Mouse (Mus musculus) frontal cortex, adult (tissue): ENCODE data around the gene Scn4b.

ENCODE experiments used
- ATAC-seq: cut with Nextera tagmentation; 2 replicates; pipeline ENCODE4 v1.9.2; 2017; ENCODE audit warnings: mild to moderate bottlenecking, moderate library complexity, mixed read lengths; ENCODE audit not compliant: low TSS enrichment

The Scn4b gene

DNA sequence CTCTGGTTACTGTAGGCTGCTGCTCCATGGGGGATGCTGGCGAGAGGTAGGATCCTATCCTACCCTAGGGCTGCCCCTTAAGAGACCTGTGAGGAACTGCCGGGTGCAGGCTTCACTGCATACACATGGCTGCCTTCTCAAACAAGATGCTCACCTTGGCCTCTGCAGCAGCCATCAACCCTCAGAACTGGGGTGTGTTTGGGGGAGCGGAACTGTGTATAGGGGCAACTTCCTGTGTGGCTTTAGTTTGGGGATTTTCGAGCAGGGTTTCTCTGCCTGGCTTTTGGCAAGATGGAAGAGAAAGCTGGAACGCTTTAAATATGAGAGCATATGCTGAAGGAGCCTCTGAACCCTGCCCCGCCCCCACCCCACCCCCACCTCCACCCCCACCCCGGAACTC is 11.3 kb upstream of the Scn4b start:
- no peak for ATAC-seq

DNA sequence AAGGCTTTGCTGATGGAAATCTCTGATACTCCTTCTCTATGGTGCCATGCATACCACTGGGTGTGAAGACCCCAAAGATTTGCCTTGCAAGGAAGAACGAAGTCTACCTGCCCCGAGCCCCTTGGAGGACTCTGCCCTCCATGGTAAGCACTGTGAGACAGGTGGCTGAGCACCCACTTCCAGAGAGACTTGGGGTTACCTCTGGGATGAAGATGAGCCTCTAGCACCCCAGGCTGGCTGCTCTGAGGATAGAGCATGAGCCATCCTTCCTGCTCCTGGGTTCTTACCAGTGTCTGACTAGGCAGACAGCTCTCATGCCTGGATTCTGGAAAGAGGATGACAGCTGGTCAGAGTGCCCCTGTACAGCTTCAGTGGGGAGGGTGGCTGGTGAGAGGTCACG is 8.1 kb upstream of the Scn4b start:
- ATAC-seq, result no peak

DNA sequence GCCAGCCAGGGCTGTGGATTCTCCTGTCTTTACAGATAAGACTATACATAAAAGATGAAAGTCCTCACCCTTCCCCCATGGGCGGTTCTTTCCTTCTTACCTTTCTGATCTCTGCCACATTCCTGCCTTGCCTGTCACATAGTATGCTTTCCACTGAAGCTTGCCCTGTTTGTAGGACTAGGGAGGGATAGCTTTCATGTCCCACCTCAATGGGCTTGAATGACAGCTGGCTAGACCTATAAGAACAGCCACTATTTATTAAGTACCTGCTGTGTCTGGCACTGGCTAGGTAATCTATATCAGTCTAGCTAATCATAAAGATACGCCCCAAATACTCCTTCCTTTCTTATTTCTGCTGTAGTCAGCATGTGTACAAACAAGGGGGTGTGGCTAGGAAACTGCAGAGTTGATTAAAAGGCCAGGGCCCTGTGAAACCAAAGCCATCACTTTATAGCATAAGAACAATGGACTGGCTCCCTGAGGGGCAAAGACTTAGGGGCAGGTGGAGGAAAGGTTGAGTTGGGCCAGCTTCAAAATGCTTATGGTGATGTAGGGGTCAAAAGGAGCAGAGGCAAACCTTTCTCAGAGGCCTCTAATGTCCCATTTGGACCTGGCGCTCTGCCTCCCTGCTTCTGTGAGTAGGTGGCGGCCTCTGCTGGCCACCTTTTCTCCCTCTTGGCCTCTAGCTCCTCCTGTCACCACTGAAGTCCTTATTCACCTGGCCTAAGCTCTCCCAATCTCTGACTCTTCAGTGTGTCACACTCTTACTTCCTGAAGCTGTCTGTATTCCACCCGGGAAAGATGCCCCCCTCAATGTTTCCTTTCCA is 4.5 kb upstream of the Scn4b start:
- ATAC-seq, result no peak

DNA sequence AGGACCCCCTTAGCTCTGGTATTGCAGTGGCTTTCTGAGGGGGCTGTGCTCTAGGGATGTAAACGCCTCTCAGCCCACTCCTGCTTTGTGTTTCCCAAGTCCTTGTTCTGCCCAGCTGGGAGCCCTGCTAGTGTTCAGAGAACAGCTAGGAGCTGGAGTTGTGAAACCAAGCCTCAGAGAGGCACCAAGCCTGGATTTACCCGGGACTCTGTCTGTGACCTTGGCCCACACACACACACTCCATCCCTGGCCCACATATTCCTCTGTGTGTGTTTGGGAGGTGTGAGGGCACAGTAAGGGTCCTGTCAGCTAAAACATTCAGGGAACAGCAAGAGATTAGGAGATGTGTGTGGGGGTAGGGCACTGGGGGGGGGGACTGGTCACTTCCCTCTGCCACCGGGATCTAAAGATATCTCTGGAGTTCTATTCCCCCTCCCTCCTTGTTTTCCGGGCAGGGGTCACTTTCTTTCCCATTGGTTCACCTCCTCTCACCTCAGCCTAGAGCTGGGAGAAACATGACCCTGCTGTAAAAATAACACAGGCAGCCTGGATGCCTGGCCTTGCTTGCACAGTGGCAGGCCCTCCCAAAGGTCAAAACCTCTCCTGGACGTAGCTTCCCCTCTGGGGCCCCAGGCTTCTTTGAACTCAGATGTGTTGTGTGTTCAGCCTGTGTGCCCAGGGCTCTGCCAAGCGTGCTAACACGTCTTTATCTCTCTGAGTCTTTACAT is 1.6 kb upstream of the Scn4b start:
- no peak for ATAC-seq

DNA sequence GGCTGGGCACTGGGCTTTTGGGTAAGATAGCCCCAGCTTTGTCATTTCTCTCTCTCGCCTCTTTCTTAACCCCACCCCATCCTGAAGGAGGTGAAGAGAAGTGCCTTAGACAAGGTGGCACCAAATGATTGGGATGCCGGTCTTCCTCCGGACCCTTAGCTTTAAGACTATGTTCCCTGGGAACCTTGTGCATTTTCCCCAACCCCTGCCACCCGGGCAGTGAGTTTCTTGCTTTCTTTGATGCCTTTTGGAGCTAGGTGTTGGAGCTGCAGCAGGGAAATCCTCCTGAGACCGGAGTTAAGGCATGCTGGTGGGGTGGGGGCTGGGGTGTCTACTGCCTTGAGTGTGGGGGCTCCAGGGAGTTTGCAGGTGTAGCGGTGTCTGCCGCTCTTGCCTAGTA is 887 bp downstream of the Scn4b start:
- no peak for ATAC-seq

DNA sequence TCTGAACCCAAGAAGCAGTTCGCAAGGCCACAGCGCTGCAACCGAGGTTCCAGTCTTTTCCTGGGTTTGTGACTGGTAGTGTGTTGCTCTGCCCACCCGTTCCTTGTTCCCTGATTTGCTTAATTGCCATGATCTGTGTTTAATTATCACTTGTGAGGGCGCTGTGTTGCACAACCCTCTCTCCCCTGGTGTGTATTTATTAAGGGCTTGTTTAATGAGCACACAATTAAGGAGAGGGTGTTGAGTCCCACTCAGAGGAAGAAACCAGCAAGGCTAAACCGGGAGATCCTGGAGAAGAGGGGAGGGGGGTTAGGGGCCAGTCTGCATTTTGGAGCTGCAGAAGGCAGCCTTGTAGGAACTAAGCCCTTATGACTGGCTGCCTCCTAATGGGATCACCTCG is 2.8 kb downstream of the Scn4b start:
- ATAC-seq, result no peak

DNA sequence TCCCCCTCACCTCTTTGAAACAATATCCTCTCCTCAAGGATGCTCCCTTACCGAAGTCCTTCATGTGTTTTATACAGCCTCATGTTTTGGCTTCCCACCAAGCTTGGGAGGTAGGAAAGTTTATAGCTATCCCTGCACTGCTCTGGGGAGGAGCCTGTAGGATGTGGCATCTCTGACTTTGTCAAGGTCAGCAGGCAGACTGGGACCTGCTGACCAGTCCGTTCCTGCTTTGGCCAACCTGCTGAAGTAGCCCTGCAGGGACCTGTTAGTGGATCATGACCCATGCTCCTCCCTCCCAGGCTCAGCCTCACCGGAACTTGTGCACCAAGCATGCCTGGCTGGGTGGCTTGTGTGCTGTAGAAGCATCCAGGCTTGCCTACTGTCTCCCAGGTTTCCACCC is 4.5 kb downstream of the Scn4b start:
- ATAC-seq, result no peak

DNA sequence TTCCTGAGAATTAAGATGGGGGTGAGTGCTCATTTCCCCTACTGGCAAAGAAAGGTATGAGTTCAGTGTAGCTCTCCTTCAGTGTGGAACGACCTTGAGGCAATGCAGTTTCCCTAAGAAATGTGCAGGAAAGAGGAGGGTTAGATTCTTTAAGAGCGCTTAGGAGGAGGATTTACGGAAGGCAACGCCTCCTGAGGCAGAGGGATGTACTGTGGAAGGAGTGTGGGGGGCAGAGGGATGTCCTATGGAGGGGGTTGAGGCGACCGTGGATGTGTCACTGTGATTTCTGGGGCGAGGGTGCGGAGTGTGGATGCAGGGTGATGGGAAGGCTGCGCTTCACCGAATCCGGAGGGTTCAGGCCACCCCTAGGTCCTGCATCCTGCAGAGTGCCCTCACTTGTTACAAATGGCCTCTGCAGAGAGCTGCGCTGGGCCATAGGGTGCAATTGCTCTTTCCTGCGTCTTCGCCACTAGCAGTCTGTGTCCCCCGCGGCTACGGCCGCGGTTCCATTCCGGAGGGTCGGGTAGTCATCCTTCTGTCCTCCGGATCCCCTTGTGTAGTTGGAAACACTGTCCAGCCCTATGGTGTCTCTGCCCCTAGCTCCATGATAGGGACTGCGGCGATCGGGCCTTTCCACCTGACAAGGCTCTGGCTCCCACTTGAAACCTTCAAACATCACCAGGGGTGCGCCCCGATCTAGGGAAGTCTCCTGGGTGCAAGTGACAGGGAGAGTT is 7.5 kb downstream of the Scn4b start:
- ATAC-seq, result peak; percentile 78

DNA sequence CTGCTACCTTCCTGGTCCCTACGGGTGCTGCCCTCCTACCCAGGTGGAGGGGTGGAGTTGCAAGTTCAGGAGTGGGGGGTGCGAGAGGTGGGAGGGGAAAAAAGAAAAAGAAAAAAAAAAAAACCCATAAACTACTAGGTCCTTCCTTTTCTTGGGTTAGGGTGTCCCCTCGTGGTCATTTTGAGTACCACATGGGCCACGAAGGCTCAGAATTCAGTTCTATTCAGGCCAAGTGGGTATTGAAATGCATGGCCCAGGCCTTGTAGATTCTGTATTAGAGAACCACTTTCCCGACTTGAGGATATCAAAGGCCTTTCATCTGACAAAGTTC is 8.0 kb downstream of the Scn4b start:
- ATAC-seq, result peak; percentile 13

DNA sequence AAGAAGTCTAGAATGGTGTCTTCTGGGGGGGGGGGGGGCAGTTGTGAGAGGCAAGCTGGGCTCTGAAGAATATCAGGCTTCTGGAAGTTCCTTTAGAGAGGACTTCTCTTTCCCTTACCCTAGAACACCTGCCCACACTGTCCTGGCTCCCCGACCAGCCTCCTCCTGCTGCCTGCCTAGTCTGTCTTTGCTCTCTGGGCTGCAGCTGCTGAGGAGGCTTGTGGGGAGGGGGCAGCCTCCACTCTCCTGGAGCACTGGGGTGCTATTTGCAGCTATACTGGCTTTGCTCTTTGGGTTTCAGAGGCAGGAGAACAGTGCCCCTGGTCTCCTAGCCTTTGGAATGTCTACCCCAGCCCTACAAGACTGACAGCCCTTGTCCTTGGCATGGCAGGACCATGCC is 12.7 kb downstream of the Scn4b start:
- ATAC-seq, result no peak

DNA sequence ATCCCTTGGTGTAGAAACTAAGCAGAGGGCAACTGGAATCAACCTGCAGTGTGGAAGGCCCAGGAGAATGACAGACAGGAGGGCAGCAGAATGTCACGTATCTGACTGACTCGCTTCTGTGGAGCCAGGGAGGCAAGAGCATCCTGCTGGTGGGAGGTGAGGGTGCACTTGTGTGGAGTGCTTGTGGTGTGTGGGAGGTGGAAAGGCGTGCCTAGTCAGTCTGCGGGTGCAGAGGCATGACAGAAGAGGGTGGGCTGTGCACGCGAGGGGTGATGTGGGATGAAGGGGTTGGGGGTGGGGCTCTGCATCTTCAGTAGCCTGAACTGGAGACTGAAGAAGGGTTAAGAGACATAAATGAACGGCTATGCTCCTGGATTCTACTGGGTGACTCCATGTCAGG is 15.2 kb downstream of the Scn4b start:
- ATAC-seq, result peak; percentile 20; the same call in 1 of the 2 replicates

DNA sequence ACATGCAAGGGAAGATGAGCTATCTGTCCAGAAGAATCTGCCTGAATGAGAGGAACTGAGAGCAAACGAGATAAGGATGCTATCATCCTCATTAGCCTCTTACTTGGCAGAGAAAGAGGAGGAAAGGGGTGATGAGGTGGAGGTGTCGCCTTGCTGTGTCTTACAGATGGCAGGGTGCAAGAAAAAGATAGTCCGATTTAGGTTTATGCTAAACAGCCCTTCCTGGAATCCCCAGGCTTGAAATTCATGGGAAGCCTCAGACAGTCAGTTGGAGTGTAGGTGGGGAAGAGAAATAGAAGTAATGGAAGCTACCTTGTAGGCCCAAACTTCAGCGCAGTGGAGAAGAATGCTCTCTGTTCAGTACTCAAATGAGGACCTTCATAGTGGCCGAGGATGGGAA is 29.7 kb downstream of the Scn4b start:
- ATAC-seq, result peak; percentile 60

DNA sequence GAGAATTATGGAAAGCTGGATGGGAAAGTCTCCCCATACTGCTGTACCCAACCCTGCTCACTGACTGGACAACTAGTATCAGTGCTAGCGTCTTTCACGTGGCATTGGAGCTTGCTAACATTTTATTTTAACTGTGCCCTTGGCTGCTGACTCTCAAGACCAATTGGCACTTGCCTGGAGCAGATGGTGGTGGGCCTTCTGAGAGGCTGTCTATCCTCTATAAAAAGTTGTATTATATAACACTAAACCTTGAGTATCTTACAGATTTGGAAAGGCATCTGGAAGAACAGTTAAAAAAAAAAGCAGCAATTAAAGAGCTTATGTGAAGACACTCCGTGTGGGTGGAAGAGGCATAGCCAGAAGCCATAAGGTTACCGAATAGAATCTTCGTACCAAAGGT is 32.0 kb downstream of the Scn4b start:
- peak; percentile 38; the same call in 1 of the 2 replicates for ATAC-seq

DNA sequence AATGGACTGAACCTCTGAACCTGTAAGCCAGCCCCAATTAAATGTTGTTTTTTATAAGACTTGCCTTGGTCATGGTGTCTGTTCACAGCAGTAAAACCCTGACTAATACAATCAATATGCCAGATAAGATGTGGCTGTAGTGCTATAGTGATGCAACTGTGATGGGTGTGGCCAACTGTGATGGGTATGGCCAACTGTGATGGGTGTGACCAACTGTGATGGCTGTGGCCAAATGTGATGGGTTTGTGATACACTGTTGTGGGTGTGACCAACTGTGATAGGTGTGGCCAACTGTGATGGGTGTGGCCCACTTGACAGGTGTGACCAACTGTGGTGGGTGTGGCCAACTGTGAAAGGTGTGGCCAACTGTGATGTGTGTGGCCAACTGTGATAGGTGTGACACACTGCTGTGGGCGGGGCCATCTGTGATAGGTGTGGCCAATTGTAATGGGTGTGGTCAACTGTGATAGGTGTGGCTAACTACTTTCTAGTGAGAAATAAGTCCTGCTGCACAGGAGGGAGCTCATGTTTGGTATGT is 32.9 kb downstream of the Scn4b start:
- ATAC-seq, result no peak

DNA sequence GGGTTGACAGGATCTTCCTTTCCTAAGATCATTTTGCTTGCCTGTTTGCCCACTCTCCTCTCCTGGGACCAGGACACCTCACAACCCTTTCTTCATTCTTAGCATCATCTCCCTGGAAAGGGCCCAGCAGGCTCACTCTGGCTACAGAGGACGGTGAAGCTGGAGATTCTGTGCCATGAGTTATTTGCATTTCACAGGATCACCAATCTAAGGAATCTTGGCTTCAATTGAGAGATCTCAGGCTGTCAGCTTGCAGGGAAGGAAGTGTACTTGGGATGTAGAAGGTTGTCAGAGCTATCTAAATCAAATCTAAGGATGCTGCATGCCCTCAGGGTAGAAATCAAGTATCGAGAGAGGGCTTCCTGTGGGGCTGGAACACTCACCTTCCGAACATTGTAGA is 35.3 kb downstream of the Scn4b start:
- peak; percentile 62 for ATAC-seq

DNA sequence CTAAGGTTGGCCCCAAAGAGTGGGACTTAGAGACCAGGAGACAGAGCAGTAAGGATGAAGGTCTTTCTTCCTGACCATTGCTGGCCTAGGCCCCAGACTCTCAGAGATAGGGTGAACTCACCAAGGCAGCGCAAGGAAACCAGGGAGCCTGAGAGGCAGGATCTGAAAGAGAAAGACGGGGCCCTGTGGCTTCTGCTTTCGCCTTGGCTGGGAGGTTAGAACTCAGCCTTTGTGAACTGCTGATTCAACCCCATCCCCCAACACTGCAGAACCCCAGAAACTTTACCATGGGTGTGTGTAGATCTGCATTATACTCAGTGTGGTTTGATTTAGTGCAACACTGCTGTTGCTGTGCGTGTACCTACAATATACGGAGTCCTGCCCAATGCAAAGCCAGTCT is 41.1 kb downstream of the Scn4b start:
- no peak for ATAC-seq

DNA sequence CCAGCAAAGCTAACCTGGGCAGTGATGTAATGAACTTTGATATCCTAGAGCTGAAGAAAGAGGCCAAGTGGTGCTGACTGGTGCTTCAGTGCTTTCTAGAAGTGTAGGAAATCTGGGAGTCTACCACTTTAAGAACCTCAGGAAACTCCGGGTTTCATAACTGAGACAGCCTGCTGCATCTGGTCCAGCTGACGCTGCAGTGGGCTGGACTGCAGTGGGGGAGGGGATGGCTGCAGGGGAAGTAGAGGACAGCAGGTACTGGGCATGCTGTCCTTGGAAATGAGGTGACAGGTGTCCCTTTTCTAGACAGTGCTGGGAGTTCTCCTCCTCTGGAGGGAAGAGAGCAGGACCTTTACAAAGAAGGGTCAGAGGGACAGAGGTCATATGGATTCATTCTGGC is 43.6 kb downstream of the Scn4b start, which contains the start of gene BC049352:
BC049352 (plus strand) TSS at position 238 of the 400 bp plus-strand sequence.
- ATAC-seq, result peak; percentile 33; the same call in 1 of the 2 replicates

DNA sequence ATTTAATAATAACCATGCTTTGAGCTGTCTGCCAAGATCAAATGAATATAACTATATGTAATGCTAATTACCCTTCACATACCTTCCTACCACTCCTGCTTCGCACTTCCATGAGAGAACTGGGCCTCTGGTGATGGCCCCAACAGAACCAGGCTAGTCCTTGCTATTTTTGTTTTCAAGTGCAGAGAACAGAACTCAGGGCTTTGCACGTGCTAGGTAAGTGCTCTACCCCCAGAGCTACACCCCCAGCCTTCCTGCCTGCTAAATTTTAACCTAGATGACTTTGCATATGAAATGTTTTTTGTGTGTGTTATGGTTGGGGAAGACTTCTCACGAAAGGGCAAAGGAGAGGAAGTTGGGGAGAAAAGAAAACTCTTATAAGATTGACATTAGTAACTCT is 44.3 kb downstream of the Scn4b start:
- ATAC-seq, result peak; percentile 39

DNA sequence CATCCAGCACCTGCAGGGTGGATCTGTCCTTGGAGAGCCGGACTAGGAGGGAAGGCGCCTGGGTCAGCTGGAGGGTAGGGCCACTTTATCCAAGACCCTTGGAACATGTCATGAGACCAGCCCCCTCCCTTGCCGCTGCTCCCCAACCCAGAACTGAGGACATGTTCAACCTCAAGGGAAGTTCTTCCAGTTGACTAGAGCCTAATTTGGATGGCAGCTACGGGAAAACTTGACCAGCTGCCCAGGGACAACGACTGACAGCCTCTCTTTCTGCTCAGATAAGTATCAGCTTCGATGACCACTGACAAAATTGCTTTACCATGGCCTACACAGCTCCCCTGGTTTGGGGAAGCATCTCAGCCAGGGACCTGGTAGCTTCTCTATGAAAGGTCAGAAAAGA is 45.1 kb downstream of the Scn4b start:
- ATAC-seq, result no peak

DNA sequence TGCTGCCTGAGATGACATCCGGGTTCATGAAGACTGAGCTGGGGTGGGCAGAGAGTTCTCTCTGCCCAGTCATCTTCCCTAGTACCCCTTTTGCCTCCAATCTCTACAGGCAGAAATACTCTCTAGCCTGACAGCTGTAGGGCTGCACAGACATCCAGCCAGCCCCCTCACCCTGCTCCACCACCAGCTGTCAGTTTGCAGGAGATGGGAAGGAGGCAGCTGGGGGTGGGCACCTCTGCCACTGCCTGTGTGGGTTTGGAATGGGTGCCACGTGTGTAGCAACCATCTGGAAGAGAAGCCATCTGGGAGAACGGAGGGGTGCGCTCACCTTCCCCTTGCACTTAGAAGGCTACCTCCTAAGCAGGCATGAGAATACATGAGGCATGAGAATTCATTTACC is 47.1 kb downstream of the Scn4b start:
- ATAC-seq, result peak; percentile 58

DNA sequence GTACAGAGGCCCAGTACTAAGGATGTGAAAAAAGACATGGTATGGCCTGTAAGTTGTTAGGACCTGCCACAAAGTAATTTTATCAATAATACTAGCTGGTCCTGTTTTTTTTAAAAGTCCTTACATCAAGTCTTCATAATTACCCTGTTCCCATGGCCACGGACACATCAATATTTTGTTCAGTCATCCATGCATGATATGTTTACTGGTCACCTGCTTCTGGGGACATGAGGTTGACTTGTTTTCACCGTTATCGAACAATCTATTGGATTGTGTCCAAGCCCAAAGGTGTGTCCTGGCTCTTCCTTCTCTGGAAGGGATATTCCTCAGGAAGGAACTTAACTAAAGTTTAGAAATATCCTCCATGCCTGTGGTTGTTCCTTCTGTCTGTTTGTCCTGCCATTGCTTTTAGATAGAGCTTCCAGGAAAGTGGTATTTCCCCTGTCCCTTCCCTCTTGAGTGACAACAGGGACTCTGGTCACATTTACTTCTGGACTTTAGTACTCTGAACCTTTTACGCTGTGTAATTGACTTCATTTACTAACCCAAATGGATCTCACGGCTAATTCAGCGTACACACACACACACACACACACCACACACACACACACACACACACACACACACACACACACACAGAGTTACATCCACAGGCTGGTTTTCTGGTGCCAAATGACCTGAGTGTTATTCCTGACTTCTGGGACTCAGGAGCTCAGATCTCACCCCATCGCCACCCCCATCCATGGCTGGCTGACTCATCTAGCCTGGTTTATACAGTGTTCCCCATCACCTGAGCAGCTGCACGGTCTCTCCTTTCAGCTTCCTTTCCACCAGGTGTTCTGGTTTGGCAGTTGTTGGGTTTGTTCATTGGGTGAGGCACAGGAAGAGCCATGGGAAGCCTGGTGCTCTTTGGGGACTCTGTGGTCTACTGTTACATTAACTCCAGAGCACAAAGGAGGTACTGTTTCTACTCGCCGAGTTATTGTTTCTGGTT is 50.7 kb downstream of the Scn4b start:
- no peak for ATAC-seq
